Mouse (Mus musculus) heart, postnatal 0 days (tissue): ENCODE data around the gene Sgcg. TPM values are rescaled to one million over a fixed set of nuclear protein-coding genes. Genes with fewer than 3 reads are reported as not detected.

Experiments
- ATAC-seq: fragments of 200-750 bp; cut with Nextera tagmentation; 2 replicates; pipeline ENCODE4 v1.8.0; 2017; ENCODE audit warnings: low read depth, moderate number of reproducible peaks, moderate library complexity; ENCODE audit not compliant: insufficient read depth
- DNase-seq: peaks from one replicate; pipeline ENCODE4 v3.0.0-alpha.2; 2016; ENCODE audit warnings: low spot score
- H3K27ac ChIP-seq: fragments of 300-500 bp; sonication (generic); 2 replicates; pipeline ENCODE4 v1.5.1; 2014; ENCODE audit warnings: low read depth, mild to moderate bottlenecking
- H3K27me3 ChIP-seq: fragments of 300-500 bp; sonication (generic); 2 replicates; pipeline ENCODE4 v1.6.1; 2014; ENCODE audit warnings: low read length, mixed read lengths; ENCODE audit not compliant: control insufficient read depth, insufficient read depth
- H3K36me3 ChIP-seq: fragments of 300-500 bp; sonication (generic); replicated peaks from 2 replicates; pipeline ENCODE4 v1.6.1; 2014; ENCODE audit warnings: low read length, mixed read lengths; ENCODE audit not compliant: control insufficient read depth, insufficient read depth
- H3K4me1 ChIP-seq: fragments of 300-500 bp; sonication (generic); 2 replicates; pipeline ENCODE4 v1.6.1; 2014; ENCODE audit warnings: antibody characterized with exemption; ENCODE audit not compliant: control insufficient read depth, insufficient read depth
- H3K4me2 ChIP-seq: fragments of 300-500 bp; sonication (generic); 2 replicates; pipeline ENCODE4 v1.6.1; 2014; ENCODE audit warnings: low read depth, mild to moderate bottlenecking, low read length, moderate library complexity
- H3K4me3 ChIP-seq: fragments of 300-500 bp; sonication (generic); 2 replicates; pipeline ENCODE4 v1.5.1; 2014; ENCODE audit warnings: low read depth, low read length
- H3K9ac ChIP-seq: fragments of 300-500 bp; sonication (generic); replicated peaks from 2 replicates; pipeline ENCODE4 v1.6.1; 2014; ENCODE audit warnings: low read depth, low read length, mixed read lengths
- H3K9me3 ChIP-seq: fragments of 300-500 bp; sonication (generic); replicated peaks from 2 replicates; pipeline ENCODE4 v1.6.1; 2016; ENCODE audit warnings: low read length; ENCODE audit not compliant: control insufficient read depth
- CTCF ChIP-seq: IDR thresholded peaks from 2 replicates; pipeline ENCODE4 v1.5.1; 2016; ENCODE audit warnings: antibody characterized with exemption, control low read depth, low read depth
- EP300 ChIP-seq: IDR thresholded peaks from 2 replicates; pipeline ENCODE4 v1.6.1; 2016; ENCODE audit warnings: antibody characterized with exemption, low read depth
- WGBS: fragments of 180-500 bp; shearing (Covaris S2); extraction: QIAGEN DNeasy Blood & Tissue Kit; methylation state at CpG from one replicate; pipeline ENCODE4 v1.1.7; 2014; 5-methylcytosine and 5-hydroxymethylcytosine counted together
- polyA plus RNA-seq: library from polyadenylated mRNA; unstranded; fragments of >200 nt; fragmentation: Nextera tagmentation; extraction: Ambion mirVana; gene quantifications from 2 replicates; pipeline ENCODE4 v1.2.1, GENCODE M21; 2015
- total RNA-seq: library from RNA; depleted of rRNA; stranded (reverse); fragments of >200 nt; gene quantifications from 2 replicates; pipeline ENCODE4 v1.2.3, GENCODE M21; 2014; ENCODE audit warnings: low replicate concordance

Sgcg gene
- total and polyA plus RNA-seq, 2 experiments from 2014 or later, result 117 to 135 TPM

DNA sequence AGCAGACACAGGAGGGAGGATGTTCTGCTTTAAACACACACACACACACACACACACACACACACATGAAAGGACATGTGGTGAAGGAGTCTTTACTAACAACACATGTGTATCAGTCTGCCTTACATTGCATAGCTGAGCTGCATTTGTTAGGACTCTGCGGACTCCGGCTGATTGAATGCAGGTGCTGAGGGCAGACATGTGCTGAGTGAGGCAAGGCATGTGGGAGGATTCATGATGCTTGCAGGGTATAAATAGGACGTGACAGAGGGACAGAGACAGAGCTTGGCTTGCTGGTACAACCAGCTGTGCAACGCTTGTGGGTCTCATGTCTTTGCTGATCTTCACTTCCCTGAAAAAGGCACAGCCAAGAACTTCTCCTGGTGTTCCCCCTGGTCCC lies 34.5 kb downstream of the Sgcg start:
- H3K4me3 ChIP-seq, result no peak overlapping the region
- peaks cover 72% of the 10 kb centered on the region for H3K36me3 ChIP-seq
- DNase-seq (no peak), ATAC-seq (peak; percentile 64)
- H3K9ac ChIP-seq, result no peak overlapping the region
- 0 out of 2 replicates have a peak, but pooled peaks cover 5% of the 10 kb centered on the region for H3K4me1 ChIP-seq
- no peaks in the 10 kb centered on the region for H3K9me3 ChIP-seq
- H3K4me2 ChIP-seq, result no peak overlapping the region
- H3K27ac ChIP-seq, result no peak overlapping the region
- H3K27me3 ChIP-seq, result no peaks in the 10 kb centered on the region
- no peak for TF ChIP-seq EP300
- TF ChIP-seq CTCF, result no peak
- WGBS, result 40% methylated on average over 4 of the region's 4 CpGs

DNA sequence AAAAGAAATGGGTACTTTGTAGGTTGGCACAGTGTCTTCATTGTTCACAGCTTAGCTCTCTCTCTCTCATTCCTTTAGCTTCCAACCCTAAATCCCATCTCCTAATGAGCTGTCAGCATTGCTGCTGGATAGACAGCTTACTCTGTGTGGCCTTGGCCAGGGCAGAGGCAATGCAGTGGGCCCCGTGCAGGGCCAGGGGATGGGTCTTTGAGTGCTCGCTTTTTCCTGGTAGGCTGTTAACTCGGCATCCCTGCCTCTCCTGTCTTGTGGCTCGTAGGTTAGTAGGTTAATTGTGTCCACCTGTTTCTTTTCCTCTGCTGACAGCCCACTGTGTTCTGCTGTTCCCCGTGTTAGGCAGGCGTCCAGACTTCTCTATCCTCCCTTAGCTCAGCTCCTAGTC lies 35.8 kb downstream of the Sgcg start:
- H3K4me3 ChIP-seq, result no peak overlapping the region
- peaks cover 63% of the 10 kb centered on the region for H3K36me3 ChIP-seq
- H3K27me3 ChIP-seq, result no peaks in the 10 kb centered on the region
- TF ChIP-seq CTCF, result no peak
- TF ChIP-seq EP300, result no peak
- ATAC-seq (no peak), DNase-seq (no peak)
- 49% methylated on average over 6 of the region's 6 CpGs for WGBS
- H3K9ac ChIP-seq, result no peak overlapping the region
- 0 out of 2 replicates have a peak, but pooled peaks cover 5% of the 10 kb centered on the region for H3K4me1 ChIP-seq
- no peak overlapping the region for H3K4me2 ChIP-seq
- H3K27ac ChIP-seq, result no peak overlapping the region
- H3K9me3 ChIP-seq, result no peaks in the 10 kb centered on the region

DNA sequence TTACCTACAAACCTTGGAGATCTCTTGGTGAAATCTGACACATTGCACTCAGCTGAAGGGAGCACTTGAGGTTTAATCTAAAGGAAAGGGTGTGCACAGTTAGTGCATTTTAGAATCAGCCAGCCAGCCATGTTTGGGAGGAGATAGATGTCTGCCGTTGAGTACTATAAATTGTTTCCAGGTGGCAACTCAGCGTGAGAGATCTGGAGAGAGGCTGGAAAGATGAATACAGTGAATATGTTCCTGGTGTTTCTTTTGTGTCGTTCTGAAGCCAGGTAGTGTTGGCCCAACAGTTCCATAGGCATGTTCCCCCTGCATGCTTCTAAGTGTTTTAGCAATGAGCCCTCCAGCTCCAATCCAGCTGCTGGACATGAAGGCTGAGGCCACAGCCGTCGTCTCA lies 37.1 kb downstream of the Sgcg start:
- Histone ChIP-seq H3K9me3 (no peaks in the 10 kb centered on the region), H3K27ac (no peak overlapping the region), H3K27me3 (no peaks in the 10 kb centered on the region), H3K9ac (no peak overlapping the region), H3K4me2 (no peak overlapping the region), H3K4me1 (0 out of 2 replicates have a peak, but pooled peaks cover 5% of the 10 kb centered on the region), H3K36me3 (peaks cover 54% of the 10 kb centered on the region), H3K4me3 (no peak overlapping the region)
- 77% methylated on average over 5 of the region's 5 CpGs for WGBS
- TF ChIP-seq EP300 (no peak), CTCF (no peak)
- no peak for ATAC-seq
- DNase-seq, result no peak

DNA sequence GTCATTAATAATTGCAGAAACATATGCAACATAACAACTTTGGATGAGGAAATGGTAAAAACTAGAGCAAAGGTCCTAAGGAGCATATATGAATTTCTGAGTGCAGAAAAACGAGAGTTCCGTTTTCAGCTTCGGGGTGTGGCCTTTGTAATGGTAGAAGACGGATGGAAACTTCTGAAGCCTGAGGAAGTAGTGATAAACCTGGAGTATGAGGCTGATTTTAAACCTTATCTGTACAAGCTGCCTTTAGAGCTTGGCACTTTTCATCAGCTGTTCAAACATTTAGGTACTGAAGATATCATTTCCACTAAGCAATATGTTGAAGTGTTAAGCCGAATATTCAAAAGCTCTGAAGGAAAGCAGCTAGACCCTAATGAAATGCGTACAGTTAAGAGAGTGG lies 46.5 kb downstream of the Sgcg start:
- H3K27me3 ChIP-seq, result no peaks in the 10 kb centered on the region
- H3K9me3 ChIP-seq, result no peaks in the 10 kb centered on the region
- ATAC-seq (no peak), DNase-seq (no peak)
- TF ChIP-seq CTCF, result no peak
- no peak for TF ChIP-seq EP300
- H3K4me3 ChIP-seq, result no peak overlapping the region
- no peak overlapping the region for H3K4me2 ChIP-seq
- peaks cover 67% of the 10 kb centered on the region for H3K36me3 ChIP-seq
- 81% methylated on average over 6 of the region's 6 CpGs for WGBS
- H3K4me1 ChIP-seq, result no peaks in the 10 kb centered on the region
- no peak overlapping the region for H3K9ac ChIP-seq
- no peak overlapping the region for H3K27ac ChIP-seq

DNA sequence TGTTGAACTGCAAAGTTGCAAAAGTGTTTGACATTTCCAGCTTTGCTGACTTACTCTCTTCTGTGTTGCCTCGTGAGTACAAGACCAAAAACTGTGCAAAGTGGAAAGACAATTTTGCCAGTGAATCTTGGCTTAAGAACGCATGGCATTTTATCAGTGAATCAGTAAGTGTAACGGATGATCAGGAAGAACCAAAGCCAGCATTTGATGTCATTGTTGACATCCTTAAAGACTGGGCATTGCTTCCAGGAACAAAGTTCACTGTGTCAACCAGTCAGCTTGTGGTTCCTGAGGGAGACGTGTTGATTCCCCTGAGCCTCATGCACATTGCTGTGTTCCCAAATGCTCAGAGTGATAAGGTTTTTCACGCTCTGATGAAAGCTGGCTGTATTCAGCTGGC lies 48.2 kb downstream of the Sgcg start:
- Histone ChIP-seq H3K4me3 (no peak overlapping the region), H3K4me1 (no peaks in the 10 kb centered on the region), H3K4me2 (no peak overlapping the region), H3K9me3 (0 out of 2 replicates have a peak, but pooled peaks cover 4% of the 10 kb centered on the region), H3K27me3 (no peaks in the 10 kb centered on the region), H3K9ac (no peak overlapping the region), H3K36me3 (peaks cover 84% of the 10 kb centered on the region), H3K27ac (no peak overlapping the region)
- no peak for ATAC-seq
- WGBS, result 77% methylated on average over 5 of the region's 5 CpGs
- no peak for DNase-seq
- TF ChIP-seq CTCF (no peak), EP300 (no peak)

DNA sequence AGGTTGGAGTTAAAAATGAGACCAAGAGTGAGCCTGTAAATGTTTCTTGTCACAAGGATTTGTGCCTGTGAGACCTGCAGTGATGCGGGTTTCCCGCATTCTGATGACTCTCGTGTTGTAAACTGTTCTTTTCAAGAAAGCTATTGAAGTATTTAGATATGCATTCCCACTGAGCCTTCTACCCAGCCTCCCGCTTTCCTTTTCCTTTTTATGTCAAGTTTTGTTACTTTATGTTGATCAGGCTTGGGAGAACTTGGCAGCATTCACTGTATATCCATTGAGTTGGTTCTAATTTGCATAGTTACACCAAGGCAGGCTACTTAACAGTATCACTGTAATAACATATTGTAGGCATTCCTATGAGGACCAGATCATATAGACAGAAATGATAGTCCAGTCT lies 63.9 kb downstream of the Sgcg start:
- Histone ChIP-seq H3K9ac (no peak overlapping the region), H3K27ac (no peak overlapping the region), H3K4me3 (no peak overlapping the region), H3K9me3 (no peaks in the 10 kb centered on the region), H3K4me1 (no peaks in the 10 kb centered on the region), H3K36me3 (peaks cover 67% of the 10 kb centered on the region), H3K27me3 (no peaks in the 10 kb centered on the region), H3K4me2 (no peak overlapping the region)
- 89% methylated on average over 4 of the region's 4 CpGs for WGBS
- DNase-seq (no peak), ATAC-seq (no peak)
- no peak for TF ChIP-seq EP300
- no peak for TF ChIP-seq CTCF
